Mouse (Mus musculus): ENCODE data around the gene 9430038I01Rik. TPM values are rescaled to one million over a fixed set of nuclear protein-coding genes. Genes with fewer than 3 reads are reported as not detected.
A peak's percentile ranks its signal among the peaks of the same experiment; 100 is the strongest.
"Not testable (repeated sequence)": the region's sequence is repeated elsewhere in the genome, so short reads cannot be mapped to it uniquely, and the experiment has no call there.

9430038I01Rik gene
- 11.8 and 11.9 TPM in 2 replicates for polyA plus RNA-seq (2011; ENCODE audit: insufficient read depth, insufficient read length, low read depth, missing spikeins)

DNA sequence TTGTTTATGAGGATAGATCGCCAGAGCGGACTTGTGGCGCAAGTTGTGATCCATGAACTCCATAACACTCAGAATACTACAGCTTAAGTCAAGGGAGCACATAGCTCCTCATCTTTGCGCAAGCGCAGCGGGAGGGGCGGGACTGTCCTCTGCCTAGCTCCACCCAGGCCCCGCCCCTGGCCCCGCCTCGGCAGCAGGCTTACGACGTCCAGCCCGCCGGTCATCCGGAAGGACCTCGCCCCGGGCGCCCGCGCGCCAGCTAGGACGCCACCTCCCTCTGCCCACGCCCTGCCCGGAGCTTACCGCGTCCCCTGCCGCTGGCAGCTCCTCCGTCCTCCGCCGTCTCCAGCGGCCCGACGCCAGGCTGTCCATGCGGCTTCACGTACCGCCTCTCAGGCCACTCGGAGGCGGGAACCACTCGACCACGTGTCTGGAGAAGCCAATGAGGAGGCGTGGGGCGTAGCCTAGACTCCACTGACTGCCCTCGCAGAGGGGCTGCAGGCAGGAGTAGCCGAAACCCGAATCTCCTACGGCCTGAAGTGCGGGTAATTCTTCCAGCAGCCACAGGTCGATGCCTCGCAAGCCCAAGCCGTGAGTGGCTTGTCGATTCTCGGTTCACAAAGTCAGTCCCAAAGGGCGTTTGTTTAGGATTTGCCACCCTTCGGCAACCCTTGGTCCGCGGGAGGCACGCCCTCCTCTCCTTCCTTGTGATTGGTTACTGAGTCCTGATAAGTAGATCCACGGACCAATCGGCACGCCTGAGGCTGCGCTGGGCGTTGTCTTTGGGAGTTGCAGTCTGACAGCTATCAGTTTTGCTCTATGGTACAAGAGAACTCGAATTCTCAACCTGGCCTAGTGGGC, at the start of gene 9430038I01Rik:
Gene 9430038I01Rik (minus strand): TSS at position 426 of the 861 bp plus-strand sequence.
- no peaks in the 10 kb centered on the region for H3K36me3 ChIP-seq (ENCODE audit: control insufficient read depth, insufficient read depth, low read length, poor library complexity, severe bottlenecking)
- H3K9ac ChIP-seq (ENCODE audit: low read depth, poor library complexity, severe bottlenecking): peak within 1 kb of the TSS; percentile 83
- peak within 1 kb of the TSS; percentile 20; the same call in 1 of the 2 replicates for H3K27ac ChIP-seq (ENCODE audit: insufficient read depth, low read length)
- H3K9me3 ChIP-seq (replicated peaks; ENCODE audit: control insufficient read depth, insufficient read depth, low read length, poor library complexity, severe bottlenecking): no peaks in the 10 kb centered on the region
- no peaks in the 10 kb centered on the region for H3K4me1 ChIP-seq (ENCODE audit: control insufficient read depth, insufficient read depth, low read length)
- H3K4me3 ChIP-seq (ENCODE audit: low read depth, low read length): peak within 1 kb of the TSS; percentile 97
- TF ChIP-seq POLR2A (IDR thresholded peaks at IDR 0.05; ENCODE audit: insufficient read depth, low read length) (no peak), EP300 (IDR thresholded peaks at IDR 0.05; ENCODE audit: insufficient read depth, low read depth, low read length) (no peak), CTCF (IDR thresholded peaks at IDR 0.05; ENCODE audit: low read depth, low read length) (no peak)
- H3K27me3 ChIP-seq (ENCODE audit: control insufficient read depth, insufficient read depth, low read length, poor library complexity, severe bottlenecking): no peaks in the 10 kb centered on the region

- TF ChIP-seq CTCF (IDR thresholded peaks at IDR 0.05; ENCODE audit: low read depth, low read length) (no peak), EP300 (IDR thresholded peaks at IDR 0.05; ENCODE audit: insufficient read depth, low read depth, low read length) (no peak), POLR2A (IDR thresholded peaks at IDR 0.05; ENCODE audit: insufficient read depth, low read length) (no peak)
- Histone ChIP-seq H3K9me3 (replicated peaks; ENCODE audit: control insufficient read depth, insufficient read depth, low read length, poor library complexity, severe bottlenecking) (no peaks in the 10 kb centered on the region), H3K9ac (ENCODE audit: low read depth, poor library complexity, severe bottlenecking) (no peak overlapping the region), H3K4me1 (ENCODE audit: control insufficient read depth, insufficient read depth, low read length) (no peaks in the 10 kb centered on the region), H3K36me3 (ENCODE audit: control insufficient read depth, insufficient read depth, low read length, poor library complexity, severe bottlenecking) (peaks cover 29% of the 10 kb centered on the region), H3K27ac (ENCODE audit: insufficient read depth, low read length) (no peak overlapping the region), H3K27me3 (ENCODE audit: control insufficient read depth, insufficient read depth, low read length, poor library complexity, severe bottlenecking) (no peaks in the 10 kb centered on the region), H3K4me3 (ENCODE audit: low read depth, low read length) (no peak overlapping the region)
Observed at GRCm38 (mm10) chr7:137445321-137445720, 34.8 kb upstream of the 9430038I01Rik start.

GRCm38 (mm10) chr7:137442951-137443350, 32.4 kb upstream of the 9430038I01Rik start:
- Histone ChIP-seq H3K4me1 (ENCODE audit: control insufficient read depth, insufficient read depth, low read length) (no peaks in the 10 kb centered on the region), H3K9ac (ENCODE audit: low read depth, poor library complexity, severe bottlenecking) (no peak overlapping the region), H3K9me3 (replicated peaks; ENCODE audit: control insufficient read depth, insufficient read depth, low read length, poor library complexity, severe bottlenecking) (no peaks in the 10 kb centered on the region), H3K4me3 (ENCODE audit: low read depth, low read length) (no peak overlapping the region), H3K27me3 (ENCODE audit: control insufficient read depth, insufficient read depth, low read length, poor library complexity, severe bottlenecking) (no peaks in the 10 kb centered on the region), H3K27ac (ENCODE audit: insufficient read depth, low read length) (no peak overlapping the region), H3K36me3 (ENCODE audit: control insufficient read depth, insufficient read depth, low read length, poor library complexity, severe bottlenecking) (peaks cover 20% of the 10 kb centered on the region)
- TF ChIP-seq EP300 (IDR thresholded peaks at IDR 0.05; ENCODE audit: insufficient read depth, low read depth, low read length) (no peak), POLR2A (IDR thresholded peaks at IDR 0.05; ENCODE audit: insufficient read depth, low read length) (no peak), CTCF (IDR thresholded peaks at IDR 0.05; ENCODE audit: low read depth, low read length) (no peak)

DNA sequence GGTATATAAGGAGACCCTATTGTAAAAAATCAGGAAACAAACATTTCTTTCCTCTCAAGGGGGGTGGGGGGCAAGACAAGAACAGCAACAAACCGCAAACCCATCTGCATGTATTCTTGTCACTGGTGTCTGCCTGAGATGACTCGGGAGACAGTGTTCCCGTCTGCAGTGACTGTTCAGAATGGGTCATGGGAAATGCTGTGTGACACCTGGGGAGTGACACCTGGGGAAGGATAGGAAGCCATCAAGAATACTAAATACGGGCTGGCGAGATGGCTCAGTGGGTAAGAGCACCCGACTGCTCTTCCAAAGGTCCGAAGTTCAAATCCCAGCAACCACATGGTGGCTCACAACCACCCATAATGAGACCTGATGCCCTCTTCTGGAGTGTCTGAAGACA, 28.4 kb upstream of the 9430038I01Rik start:
- H3K27ac ChIP-seq (ENCODE audit: insufficient read depth, low read length): peak overlapping the region; percentile 34; the same call in 1 of the 2 replicates
- H3K4me1 ChIP-seq (ENCODE audit: control insufficient read depth, insufficient read depth, low read length); H3K36me3 ChIP-seq (ENCODE audit: control insufficient read depth, insufficient read depth, low read length, poor library complexity, severe bottlenecking); H3K9me3 ChIP-seq (replicated peaks; ENCODE audit: control insufficient read depth, insufficient read depth, low read length, poor library complexity, severe bottlenecking); H3K27me3 ChIP-seq (ENCODE audit: control insufficient read depth, insufficient read depth, low read length, poor library complexity, severe bottlenecking): not testable (repeated sequence)
- H3K9ac ChIP-seq (ENCODE audit: low read depth, poor library complexity, severe bottlenecking): peak overlapping the region; percentile 92
- peak overlapping the region; percentile 62 for H3K4me3 ChIP-seq (ENCODE audit: low read depth, low read length)

GRCm38 (mm10) chr7:137438179-137438550, 27.6 kb upstream of the 9430038I01Rik start:
- H3K4me1 ChIP-seq (ENCODE audit: control insufficient read depth, insufficient read depth, low read length): no peaks in the 10 kb centered on the region
- no peaks in the 10 kb centered on the region for H3K9me3 ChIP-seq (replicated peaks; ENCODE audit: control insufficient read depth, insufficient read depth, low read length, poor library complexity, severe bottlenecking)
- peak overlapping the region; percentile 83 for H3K4me3 ChIP-seq (ENCODE audit: low read depth, low read length)
- peak overlapping the region; percentile 92 for H3K9ac ChIP-seq (ENCODE audit: low read depth, poor library complexity, severe bottlenecking)
- TF ChIP-seq EP300 (IDR thresholded peaks at IDR 0.05; ENCODE audit: insufficient read depth, low read depth, low read length) (no peak), POLR2A (IDR thresholded peaks at IDR 0.05; ENCODE audit: insufficient read depth, low read length) (no peak), CTCF (IDR thresholded peaks at IDR 0.05; ENCODE audit: low read depth, low read length) (no peak)
- peak overlapping the region; percentile 64 for H3K27ac ChIP-seq (ENCODE audit: insufficient read depth, low read length)
- H3K36me3 ChIP-seq (ENCODE audit: control insufficient read depth, insufficient read depth, low read length, poor library complexity, severe bottlenecking): no peaks in the 10 kb centered on the region
- no peaks in the 10 kb centered on the region for H3K27me3 ChIP-seq (ENCODE audit: control insufficient read depth, insufficient read depth, low read length, poor library complexity, severe bottlenecking)

DNA sequence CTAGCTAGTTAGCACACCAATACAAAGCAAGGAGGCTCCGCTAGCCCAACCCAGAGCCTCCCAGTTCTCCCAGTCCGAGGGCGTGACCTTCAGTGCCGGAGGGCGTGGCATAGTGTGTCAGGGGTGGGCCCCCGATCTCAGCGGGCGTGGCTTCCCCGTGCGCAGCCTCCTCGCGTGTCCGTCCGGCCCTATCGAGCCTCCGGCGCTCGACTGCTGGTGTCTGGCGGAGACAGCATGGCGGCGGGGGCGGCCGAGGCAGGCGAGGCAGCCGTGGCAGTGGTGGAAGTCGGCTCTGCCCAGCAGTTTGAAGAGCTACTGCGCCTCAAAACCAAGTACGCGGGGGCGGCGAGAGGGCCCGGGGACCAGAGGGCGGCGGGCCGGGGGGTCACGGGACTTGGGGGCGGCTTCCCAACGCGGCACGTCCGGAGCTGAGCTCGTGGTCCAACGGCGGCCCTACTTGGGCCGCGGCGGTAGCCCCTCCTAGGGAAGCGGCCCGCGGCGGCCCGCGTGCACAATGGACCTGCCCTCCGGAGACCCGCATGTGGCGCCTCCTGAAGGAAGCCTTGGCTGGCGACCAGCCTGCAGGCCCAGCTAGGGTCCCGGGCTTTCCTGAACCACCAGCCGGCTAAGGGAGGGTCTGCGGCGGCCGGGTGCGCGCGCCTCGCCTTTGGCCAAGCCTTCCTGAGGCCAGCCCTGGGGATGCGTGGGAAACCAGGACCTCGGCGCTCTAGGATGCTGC, 27.0 kb upstream of the 9430038I01Rik start, which contains the start of gene Glrx3:
Gene Glrx3 (plus strand): TSS at position 175 of the 739 bp plus-strand sequence.
- Histone ChIP-seq H3K4me3 (ENCODE audit: low read depth, low read length) (peak within 1 kb of the TSS; percentile 83), H3K36me3 (ENCODE audit: control insufficient read depth, insufficient read depth, low read length, poor library complexity, severe bottlenecking) (no peaks in the 10 kb centered on the region), H3K9me3 (replicated peaks; ENCODE audit: control insufficient read depth, insufficient read depth, low read length, poor library complexity, severe bottlenecking) (no peaks in the 10 kb centered on the region), H3K4me1 (ENCODE audit: control insufficient read depth, insufficient read depth, low read length) (no peaks in the 10 kb centered on the region), H3K9ac (ENCODE audit: low read depth, poor library complexity, severe bottlenecking) (peak within 1 kb of the TSS; percentile 92), H3K27me3 (ENCODE audit: control insufficient read depth, insufficient read depth, low read length, poor library complexity, severe bottlenecking) (no peaks in the 10 kb centered on the region), H3K27ac (ENCODE audit: insufficient read depth, low read length) (peak within 1 kb of the TSS; percentile 88)
- peak; percentile 16 for TF ChIP-seq POLR2A (IDR thresholded peaks at IDR 0.05; ENCODE audit: insufficient read depth, low read length)
- TF ChIP-seq EP300 (IDR thresholded peaks at IDR 0.05; ENCODE audit: insufficient read depth, low read depth, low read length): 0 out of 2 replicates have a peak, but pooled peaks have one; percentile 10
- TF ChIP-seq CTCF (IDR thresholded peaks at IDR 0.05; ENCODE audit: low read depth, low read length): no peak

Measured in ES-Bruce4 (cell line).